Mouse (Mus musculus) midbrain, embryonic 14.5 days (tissue): ENCODE data around the gene Mus81. TPM values are rescaled to one million over a fixed set of nuclear protein-coding genes. Genes with fewer than 3 reads are reported as not detected.
A peak's percentile ranks its signal among the peaks of the same experiment; 100 is the strongest.

Source experiments
- ATAC-seq: fragments of 200-750 bp; cut with Nextera tagmentation; 2 replicates; pipeline ENCODE4 v1.8.0; 2017; ENCODE audit warnings: moderate number of reproducible peaks, moderate library complexity; ENCODE audit not compliant: low FRiP score, low TSS enrichment
- DNase-seq: peaks from one replicate; pipeline ENCODE4 v3.0.0-alpha.2; 2015
- H3K27ac ChIP-seq: fragments of 300-500 bp; sonication (generic); replicated peaks from 2 replicates; pipeline ENCODE4 v1.5.1; 2014; ENCODE audit warnings: mild to moderate bottlenecking, low read depth, low read length, moderate library complexity
- H3K27me3 ChIP-seq: fragments of 300-500 bp; sonication (generic); 2 replicates; pipeline ENCODE4 v1.6.1; 2014; ENCODE audit warnings: low read length, control low read depth, mixed read lengths; ENCODE audit not compliant: control insufficient read depth, insufficient read depth
- H3K36me3 ChIP-seq: fragments of 300-500 bp; sonication (generic); 2 replicates; pipeline ENCODE4 v1.6.1; 2014; ENCODE audit warnings: low read length, control low read depth; ENCODE audit not compliant: control insufficient read depth, insufficient read depth
- H3K4me1 ChIP-seq: fragments of 300-500 bp; sonication (generic); 2 replicates; pipeline ENCODE4 v1.6.1; 2014; ENCODE audit warnings: mild to moderate bottlenecking, antibody characterized with exemption, low read length, control low read depth; ENCODE audit not compliant: control insufficient read depth, insufficient read depth
- H3K4me2 ChIP-seq: fragments of 300-500 bp; sonication (generic); 2 replicates; pipeline ENCODE4 v1.6.1; 2014; ENCODE audit warnings: mild to moderate bottlenecking, low read length, moderate library complexity
- H3K4me3 ChIP-seq: fragments of 300-500 bp; sonication (generic); replicated peaks from 2 replicates; pipeline ENCODE4 v1.5.1; 2014; ENCODE audit warnings: low read depth, low read length
- H3K9ac ChIP-seq: fragments of 300-500 bp; sonication (generic); replicated peaks from 2 replicates; pipeline ENCODE4 v1.6.1; 2014; ENCODE audit warnings: mild to moderate bottlenecking, low read length, moderate library complexity
- H3K9me3 ChIP-seq: fragments of 300-500 bp; sonication (generic); 2 replicates; pipeline ENCODE4 v1.6.1; 2016; ENCODE audit warnings: low read length, control low read depth, mixed read lengths; ENCODE audit not compliant: control insufficient read depth
- WGBS: fragments of 180-500 bp; shearing (Covaris S2); extraction: QIAGEN DNeasy Blood & Tissue Kit; methylation state at CpG from one replicate; pipeline ENCODE4 v1.1.7; 2014; 5-methylcytosine and 5-hydroxymethylcytosine counted together
- polyA plus RNA-seq: library from polyadenylated mRNA; unstranded; fragments of >200 nt; fragmentation: Nextera tagmentation; extraction: Ambion mirVana; gene quantifications from 2 replicates; pipeline ENCODE4 v1.2.1, GENCODE M21; 2014

The Mus81 gene
- polyA plus RNA-seq, 1 experiment from 2014 or later = 43.4 TPM

GRCm38 (mm10) chr19:5447515-5448353 lies 40.5 kb downstream of the Mus81 start, which contains the start of gene Fosl1:
Gene Fosl1, plus strand, starts transcription at chr19:5447547.
- H3K4me1 ChIP-seq = peaks cover 15% of the 10 kb centered on the region
- no peak within 1 kb of the TSS for H3K27ac ChIP-seq
- no peaks in the 10 kb centered on the region for H3K36me3 ChIP-seq
- peak within 1 kb of the TSS; percentile 18; the same call in 1 of the 2 replicates for H3K9ac ChIP-seq
- ATAC-seq = peak; percentile 53; the same call in 1 of the 2 replicates
- H3K9me3 ChIP-seq = no peaks in the 10 kb centered on the region; the same call in 1 of the 2 replicates
- H3K4me2 ChIP-seq = peak within 1 kb of the TSS; percentile 90
- under 1% methylated on average over 70 of the region's 70 CpGs for WGBS
- peak; percentile 76 for DNase-seq
- peak within 1 kb of the TSS; percentile 50 for H3K4me3 ChIP-seq
- peaks cover 57% of the 10 kb centered on the region for H3K27me3 ChIP-seq

- Histone ChIP-seq H3K4me2 (no peak overlapping the region), H3K27me3 (peaks cover 54% of the 10 kb centered on the region), H3K36me3 (no peaks in the 10 kb centered on the region), H3K27ac (no peak overlapping the region), H3K9me3 (no peaks in the 10 kb centered on the region; the same call in 1 of the 2 replicates), H3K4me1 (peaks cover 15% of the 10 kb centered on the region), H3K4me3 (no peak overlapping the region), H3K9ac (no peak overlapping the region)
- 83% methylated on average over 5 of the region's 5 CpGs for WGBS
- no peak for ATAC-seq
- DNase-seq = no peak
Observed at GRCm38 (mm10) chr19:5445747-5446146, 42.5 kb downstream of the Mus81 start.

- DNase-seq = no peak
- Histone ChIP-seq H3K9me3 (peaks cover 4% of the 10 kb centered on the region; the same call in 1 of the 2 replicates), H3K27ac (no peak overlapping the region), H3K4me1 (peaks cover 15% of the 10 kb centered on the region), H3K9ac (no peak overlapping the region), H3K4me3 (no peak overlapping the region), H3K36me3 (no peaks in the 10 kb centered on the region), H3K27me3 (peaks cover 47% of the 10 kb centered on the region), H3K4me2 (no peak overlapping the region)
- no peak for ATAC-seq
- 38% methylated on average over 7 of the region's 7 CpGs for WGBS
Observed at GRCm38 (mm10) chr19:5444954-5445353, 43.2 kb downstream of the Mus81 start.

GRCm38 (mm10) chr19:5444371-5444908 lies 43.8 kb downstream of the Mus81 start:
- Histone ChIP-seq H3K27ac (no peak overlapping the region), H3K9ac (no peak overlapping the region), H3K4me2 (no peak overlapping the region), H3K36me3 (no peaks in the 10 kb centered on the region), H3K4me1 (peaks cover 15% of the 10 kb centered on the region), H3K9me3 (peaks cover 4% of the 10 kb centered on the region; the same call in 1 of the 2 replicates), H3K27me3 (peaks cover 42% of the 10 kb centered on the region), H3K4me3 (no peak overlapping the region)
- WGBS = 72% methylated on average over 9 of the region's 9 CpGs
- ATAC-seq (no peak), DNase-seq (no peak)

GRCm38 (mm10) chr19:5433951-5434350 lies 54.3 kb downstream of the Mus81 start:
- Histone ChIP-seq H3K27ac (no peak overlapping the region), H3K36me3 (peaks cover 6% of the 10 kb centered on the region), H3K4me2 (peak overlapping the region; percentile 47; the same call in 1 of the 2 replicates), H3K9me3 (no peaks in the 10 kb centered on the region), H3K4me1 (peaks cover 8% of the 10 kb centered on the region; the same call in 1 of the 2 replicates), H3K9ac (peak overlapping the region; percentile 40; the same call in 1 of the 2 replicates), H3K4me3 (no peak overlapping the region), H3K27me3 (no peaks in the 10 kb centered on the region)
- 70% methylated on average over 7 of the region's 7 CpGs for WGBS
- DNase-seq (no peak), ATAC-seq (no peak)

GRCm38 (mm10) chr19:5432992-5433852 lies 55.0 kb downstream of the Mus81 start:
- 12% methylated on average over 16 of the region's 16 CpGs for WGBS
- peak overlapping the region; percentile 40; the same call in 1 of the 2 replicates for H3K9ac ChIP-seq
- ATAC-seq (no peak), DNase-seq (peak; percentile 53)
- peaks cover 8% of the 10 kb centered on the region for H3K36me3 ChIP-seq
- peaks cover 8% of the 10 kb centered on the region; the same call in 1 of the 2 replicates for H3K4me1 ChIP-seq
- H3K27ac ChIP-seq = no peak overlapping the region
- no peak overlapping the region for H3K4me3 ChIP-seq
- no peaks in the 10 kb centered on the region for H3K27me3 ChIP-seq
- no peaks in the 10 kb centered on the region for H3K9me3 ChIP-seq
- H3K4me2 ChIP-seq = peak overlapping the region; percentile 47

Other genes with a start within 250 kb of the Mus81 start
- gene Pacs1, start 215.3 kb downstream of the Mus81 start, polyA plus RNA-seq = 42.4 and 48.4 TPM in 2 replicates
- 291 and 365 TPM in 2 replicates for gene Sf3b2, start 192.9 kb downstream of the Mus81 start, polyA plus RNA-seq
- gene Gal3st3, start 190.1 kb downstream of the Mus81 start, polyA plus RNA-seq = 29.0 and 35.5 TPM in 2 replicates
- gene Catsper1, start 152.7 kb downstream of the Mus81 start, polyA plus RNA-seq = not detected in 2 replicates
- 7.7 and 8.4 TPM in 2 replicates for gene Cst6, start 138.8 kb downstream of the Mus81 start, polyA plus RNA-seq
- gene Eif1ad, start 121.7 kb downstream of the Mus81 start, polyA plus RNA-seq = 36.4 and 36.6 TPM in 2 replicates
- gene Banf1, start 121.2 kb downstream of the Mus81 start, polyA plus RNA-seq = 330 and 375 TPM in 2 replicates
- 57.1 and 61.1 TPM in 2 replicates for gene Sart1, start 99.7 kb downstream of the Mus81 start, polyA plus RNA-seq
- gene Tsga10ip, start 85.9 kb downstream of the Mus81 start, polyA plus RNA-seq = 0.12 TPM in 1 of 2 replicates, not detected in the other
- 225 and 299 TPM in 2 replicates for gene Drap1, start 63.4 kb downstream of the Mus81 start, polyA plus RNA-seq
- 53.7 and 65.2 TPM in 2 replicates for gene AI837181, start 63.3 kb downstream of the Mus81 start, polyA plus RNA-seq
- not detected in 2 replicates for gene Fosl1, start 40.9 kb downstream of the Mus81 start, polyA plus RNA-seq
- gene Ccdc85b, start 30.5 kb downstream of the Mus81 start, polyA plus RNA-seq = 7.6 and 9.1 TPM in 2 replicates
- gene Fibp, start 27.8 kb downstream of the Mus81 start, polyA plus RNA-seq = 169 and 199 TPM in 2 replicates
- 4.3 and 4.9 TPM in 2 replicates for gene Ctsw, start 19.9 kb downstream of the Mus81 start, polyA plus RNA-seq
- 18.0 and 28.7 TPM in 2 replicates for gene Efemp2, start 14.4 kb downstream of the Mus81 start, polyA plus RNA-seq
- gene Cfl1, start 2.1 kb upstream of the Mus81 start, polyA plus RNA-seq = 4,021 and 4,124 TPM in 2 replicates
- gene 1700020D05Rik, start 15.4 kb upstream of the Mus81 start, polyA plus RNA-seq = 0.36 TPM in 2 replicates
- gene Snx32, start 22.1 kb upstream of the Mus81 start, polyA plus RNA-seq = 89.8 and 98.4 TPM in 2 replicates
- not detected in 2 replicates for gene Ovol1, start 72.2 kb upstream of the Mus81 start, polyA plus RNA-seq
- gene Ap5b1, start 79.6 kb upstream of the Mus81 start, polyA plus RNA-seq = 1.6 and 2.8 TPM in 2 replicates
- 46.8 and 58.8 TPM in 2 replicates for gene Rnaseh2c, start 113.5 kb upstream of the Mus81 start, polyA plus RNA-seq
- gene Kat5, start 121.8 kb upstream of the Mus81 start, polyA plus RNA-seq = 49.5 and 58.3 TPM in 2 replicates
- gene Rela, start 149.1 kb upstream of the Mus81 start, polyA plus RNA-seq = 30.0 and 30.2 TPM in 2 replicates
- gene Sipa1, start 175.3 kb upstream of the Mus81 start, polyA plus RNA-seq = 8.1 and 11.5 TPM in 2 replicates
- 6.8 and 12.1 TPM in 2 replicates for gene Map3k11, start 200.3 kb upstream of the Mus81 start, polyA plus RNA-seq
- gene Pcnx3, start 200.5 kb upstream of the Mus81 start, polyA plus RNA-seq = 33.6 and 34.4 TPM in 2 replicates
- 0.21 and 0.28 TPM in 2 replicates for gene Kcnk7, start 216.0 kb upstream of the Mus81 start, polyA plus RNA-seq
- gene Ehbp1l1, start 237.9 kb upstream of the Mus81 start, polyA plus RNA-seq = 12.4 and 14.3 TPM in 2 replicates
- 154 and 169 TPM in 2 replicates for gene Fam89b, start 241.3 kb upstream of the Mus81 start, polyA plus RNA-seq